Mouse (Mus musculus) liver, adult 10 weeks (tissue): ENCODE results near the gene Ppp1r3f. TPM values are rescaled to one million over a fixed set of nuclear protein-coding genes. Genes with fewer than 3 reads are reported as not detected.

Source experiments
- polyA plus RNA-seq: library from polyadenylated mRNA; stranded (reverse); fragments of 350-450 nt; fragmentation: Illumina TruSeq; extraction: RNeasy Lipid Tissue Mini Kit (QIAGEN cat#74804); gene quantifications from one replicate; pipeline ENCODE4 v1.2.3, GENCODE M21; 2014; ENCODE audit warnings: low read depth, low replicate concordance

Gene Ppp1r3f
- polyA plus RNA-seq = not detected

GRCm38 (mm10) chrX:7574087-7574884 lies at the start of gene Ppp1r3f:
TSS of gene Ppp1r3f (minus strand) at chrX:7574283.

GRCm38 (mm10) chrX:7606783-7607182 lies 32.7 kb upstream of the Ppp1r3f start, which contains the start of gene Cacna1f:
TSS of gene Cacna1f (plus strand) at chrX:7607083.

GRCm38 (mm10) chrX:7604879-7605574 lies 30.9 kb upstream of the Ppp1r3f start, which contains the start of gene Ccdc22:
TSS of gene Ccdc22 (minus strand) at chrX:7605517.

GRCm38 (mm10) chrX:7573176-7574086 lies 652 bp downstream of the Ppp1r3f start, which contains the start of gene Foxp3:
TSS of gene Foxp3 (plus strand) at chrX:7573644.

Other genes starting within 250 kb of the Ppp1r3f start
- 0.53 TPM for gene Usp27x, start 198.5 kb downstream of the Ppp1r3f start, polyA plus RNA-seq
- gene Foxp3, start 639 bp downstream of the Ppp1r3f start, polyA plus RNA-seq = 0.34 TPM
- gene Ccdc22, start 31.2 kb upstream of the Ppp1r3f start, polyA plus RNA-seq = 2.4 TPM
- not detected for gene Cacna1f, start 32.8 kb upstream of the Ppp1r3f start, polyA plus RNA-seq
- gene Syp, start 64.2 kb upstream of the Ppp1r3f start, polyA plus RNA-seq = 0.45 TPM
- gene Prickle3, start 83.0 kb upstream of the Ppp1r3f start, polyA plus RNA-seq = 2.7 TPM
- gene Plp2, start 97.1 kb upstream of the Ppp1r3f start, polyA plus RNA-seq = 1.5 TPM
- gene Magix, start 107.0 kb upstream of the Ppp1r3f start, polyA plus RNA-seq = 4.8 TPM
- gene Gpkow, start 122.8 kb upstream of the Ppp1r3f start, polyA plus RNA-seq = 18.2 TPM
- 12.3 TPM for gene Wdr45, start 140.1 kb upstream of the Ppp1r3f start, polyA plus RNA-seq
- gene Gm45208, start 148.0 kb upstream of the Ppp1r3f start, polyA plus RNA-seq = not detected
- gene Praf2, start 154.2 kb upstream of the Ppp1r3f start, polyA plus RNA-seq = 2.0 TPM
- gene Ccdc120, start 176.6 kb upstream of the Ppp1r3f start, polyA plus RNA-seq = 0.26 TPM
- 4.8 TPM for gene Tfe3, start 188.3 kb upstream of the Ppp1r3f start, polyA plus RNA-seq
- gene Gripap1, start 215.5 kb upstream of the Ppp1r3f start, polyA plus RNA-seq = 16.7 TPM
- gene Kcnd1, start 248.0 kb upstream of the Ppp1r3f start, polyA plus RNA-seq = not detected